Mouse (Mus musculus) midbrain, embryonic 16.5 days (tissue): ENCODE measurements around the gene Krtap19-5. TPM values are rescaled to one million over a fixed set of nuclear protein-coding genes. Genes with fewer than 3 reads are reported as not detected.

Experiments
- ATAC-seq: fragments of 200-750 bp; cut with Nextera tagmentation; 2 replicates; pipeline ENCODE4 v1.8.0; 2017; ENCODE audit warnings: moderate TSS enrichment
- H3K27ac ChIP-seq: fragments of 300-500 bp; sonication (generic); 2 replicates; pipeline ENCODE4 v1.5.1; 2014; ENCODE audit warnings: mild to moderate bottlenecking, low read length, mixed read lengths
- H3K27me3 ChIP-seq: fragments of 300-500 bp; sonication (generic); 2 replicates; pipeline ENCODE4 v1.6.1; 2014; ENCODE audit warnings: low read depth, low read length, mixed read lengths; ENCODE audit not compliant: control insufficient read depth, insufficient read depth
- H3K36me3 ChIP-seq: fragments of 300-500 bp; sonication (generic); 2 replicates; pipeline ENCODE4 v1.6.1; 2014; ENCODE audit warnings: mild to moderate bottlenecking, low read length, moderate library complexity, mixed read lengths; ENCODE audit not compliant: control insufficient read depth, insufficient read depth
- H3K4me1 ChIP-seq: fragments of 300-500 bp; sonication (generic); 2 replicates; pipeline ENCODE4 v1.6.1; 2014; ENCODE audit warnings: mild to moderate bottlenecking, low read length, mixed read lengths; ENCODE audit not compliant: control insufficient read depth, insufficient read depth
- H3K4me2 ChIP-seq: fragments of 300-500 bp; sonication (generic); 2 replicates; pipeline ENCODE4 v1.6.1; 2014; ENCODE audit warnings: mild to moderate bottlenecking, low read length, mixed read lengths
- H3K4me3 ChIP-seq: fragments of 300-500 bp; sonication (generic); 2 replicates; pipeline ENCODE4 v1.5.1; 2014; ENCODE audit warnings: low read depth, mild to moderate bottlenecking, low read length, moderate library complexity, mixed read lengths
- H3K9ac ChIP-seq: fragments of 300-500 bp; sonication (generic); 2 replicates; pipeline ENCODE4 v1.6.1; 2014; ENCODE audit warnings: low read depth, low read length, mixed read lengths
- H3K9me3 ChIP-seq: fragments of 300-500 bp; sonication (generic); replicated peaks from 2 replicates; pipeline ENCODE4 v1.6.1; 2014; ENCODE audit warnings: mild to moderate bottlenecking, low read length, mixed read lengths; ENCODE audit not compliant: control insufficient read depth, poor library complexity, severe bottlenecking
- WGBS: fragments of 180-500 bp; shearing (Covaris S2); extraction: QIAGEN DNeasy Blood & Tissue Kit; methylation state at CpG from one replicate; pipeline ENCODE4 v1.1.7; 2014; 5-methylcytosine and 5-hydroxymethylcytosine counted together
- polyA plus RNA-seq: library from polyadenylated mRNA; unstranded; fragments of >200 nt; fragmentation: Nextera tagmentation; extraction: Ambion mirVana; gene quantifications from 2 replicates; pipeline ENCODE4 v1.2.1, GENCODE M21; 2015

The Krtap19-5 gene
- not detected in 2 replicates for polyA plus RNA-seq

DNA sequence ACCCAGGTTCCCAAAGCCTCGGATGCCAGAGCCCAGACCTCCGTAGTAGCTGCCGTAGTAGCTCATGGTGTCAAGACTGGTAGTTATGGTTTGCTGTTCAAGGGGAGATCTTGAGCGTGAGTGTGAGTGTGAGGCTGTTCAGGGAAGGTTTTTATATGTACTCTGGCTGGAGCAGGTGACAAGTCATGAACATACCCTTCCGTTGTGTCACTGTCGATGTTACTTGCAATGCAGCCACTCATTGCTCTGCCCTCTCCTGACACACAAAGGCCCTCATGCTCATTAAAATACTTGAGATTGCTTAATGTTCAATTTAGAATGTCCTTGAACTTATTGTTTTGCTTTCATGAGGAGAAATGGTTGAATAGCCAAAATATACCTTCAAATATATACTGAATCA is at the start of gene Krtap19-5:
Krtap19-5 (minus strand) TSS at position 101 of the 400 bp plus-strand sequence.
- Histone ChIP-seq H3K9ac (no peak within 1 kb of the TSS), H3K4me2 (no peak within 1 kb of the TSS), H3K9me3 (no peaks in the 10 kb centered on the region), H3K36me3 (no peaks in the 10 kb centered on the region), H3K27me3 (no peaks in the 10 kb centered on the region), H3K27ac (no peak within 1 kb of the TSS), H3K4me1 (no peaks in the 10 kb centered on the region), H3K4me3 (no peak within 1 kb of the TSS)
- no peak for ATAC-seq
- WGBS, result 95% methylated on average over 6 of the region's 6 CpGs

GRCm38 (mm10) chr16:88941106-88941505 is 44.8 kb upstream of the Krtap19-5 start:
- H3K4me3 ChIP-seq, result no peak overlapping the region
- H3K27ac ChIP-seq, result no peak overlapping the region
- no peak overlapping the region for H3K9ac ChIP-seq
- no peaks in the 10 kb centered on the region for H3K36me3 ChIP-seq
- no peaks in the 10 kb centered on the region for H3K27me3 ChIP-seq
- H3K9me3 ChIP-seq, result no peaks in the 10 kb centered on the region
- 68% methylated on average over 6 of the region's 6 CpGs for WGBS
- no peaks in the 10 kb centered on the region for H3K4me1 ChIP-seq
- ATAC-seq, result no peak
- no peak overlapping the region for H3K4me2 ChIP-seq

DNA sequence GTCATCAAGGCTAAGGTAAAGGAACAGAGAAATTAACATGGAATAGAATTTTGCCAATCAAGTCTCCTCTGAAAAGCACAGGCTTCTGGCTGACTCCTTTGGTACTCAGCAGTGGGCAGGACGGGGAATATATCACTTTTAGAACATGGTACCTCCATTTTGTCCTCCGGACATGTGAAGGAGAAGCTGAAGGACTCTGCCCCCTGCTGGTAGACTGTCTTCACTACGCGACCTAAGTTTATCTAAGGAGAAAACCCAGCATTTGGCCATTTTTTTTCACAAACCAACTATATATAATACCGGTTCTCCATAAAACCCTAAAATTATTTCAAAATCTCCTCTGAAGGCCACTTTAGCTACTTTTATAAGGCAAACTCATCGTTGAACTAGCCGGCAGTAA is 42.0 kb upstream of the Krtap19-5 start:
- no peaks in the 10 kb centered on the region for H3K9me3 ChIP-seq

DNA sequence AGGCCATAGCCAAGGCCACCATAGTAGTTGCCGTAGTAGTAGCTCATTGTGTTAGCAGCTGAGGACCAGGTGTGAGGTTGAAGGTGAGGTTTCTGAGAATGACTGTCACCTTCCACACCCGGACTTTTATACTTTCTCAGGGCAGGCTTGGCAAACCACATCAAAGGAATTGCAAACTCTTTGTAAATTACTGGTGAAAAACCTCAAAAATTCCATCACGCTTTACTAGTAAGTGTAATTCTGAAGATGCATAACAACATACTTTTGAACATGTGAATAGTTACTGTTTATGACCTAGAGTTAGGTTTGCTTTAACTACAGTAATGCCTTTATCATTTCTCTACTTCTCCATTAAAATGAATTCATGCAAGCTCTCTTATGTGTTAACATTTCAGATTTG is 35.9 kb upstream of the Krtap19-5 start, which contains the start of gene Krtap19-9b:
Krtap19-9b (minus strand) TSS at position 101 of the 400 bp plus-strand sequence.
- Histone ChIP-seq H3K27ac (no peak within 1 kb of the TSS), H3K36me3 (no peaks in the 10 kb centered on the region), H3K4me1 (no peaks in the 10 kb centered on the region), H3K9me3 (no peaks in the 10 kb centered on the region), H3K9ac (no peak within 1 kb of the TSS), H3K4me2 (no peak within 1 kb of the TSS), H3K4me3 (no peak within 1 kb of the TSS), H3K27me3 (no peaks in the 10 kb centered on the region)
- ATAC-seq, result no peak
- WGBS, result 98% methylated on average over 3 of the region's 3 CpGs

More for the DNA sequence above, 42.0 kb upstream of the Krtap19-5 start:
- 74% methylated on average over 7 of the region's 7 CpGs for WGBS
- Histone ChIP-seq H3K27me3 (no peaks in the 10 kb centered on the region), H3K4me1 (no peaks in the 10 kb centered on the region), H3K36me3 (no peaks in the 10 kb centered on the region), H3K9ac (no peak overlapping the region), H3K27ac (no peak overlapping the region), H3K4me2 (no peak overlapping the region), H3K4me3 (no peak overlapping the region)
- no peak for ATAC-seq

DNA sequence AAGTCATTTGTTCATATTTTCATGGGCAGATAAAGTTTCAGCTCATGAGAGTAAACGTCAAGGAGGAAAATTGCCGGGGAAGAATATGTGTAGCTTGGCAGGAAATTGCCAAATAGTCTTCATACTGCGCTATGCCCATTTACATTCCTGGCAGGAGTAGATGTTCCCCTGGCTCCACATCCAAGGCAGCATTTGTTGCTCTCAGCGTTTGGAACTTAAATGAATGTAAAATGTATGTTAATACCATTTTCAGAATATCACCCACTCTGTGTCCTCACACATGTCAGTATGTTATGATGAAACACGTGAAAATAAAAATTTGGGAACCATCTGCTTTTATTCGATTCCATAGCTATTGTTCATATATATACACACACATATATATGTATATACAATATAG is 9.4 kb downstream of the Krtap19-5 start:
- Histone ChIP-seq H3K27ac (no peak overlapping the region), H3K9me3 (no peaks in the 10 kb centered on the region), H3K4me1 (no peaks in the 10 kb centered on the region), H3K4me3 (no peak overlapping the region), H3K27me3 (no peaks in the 10 kb centered on the region), H3K36me3 (no peaks in the 10 kb centered on the region), H3K4me2 (no peak overlapping the region), H3K9ac (no peak overlapping the region)
- 91% methylated on average over 6 of the region's 6 CpGs for WGBS
- no peak for ATAC-seq

- Histone ChIP-seq H3K9ac (no peak within 1 kb of the TSS), H3K4me2 (no peak within 1 kb of the TSS), H3K4me1 (no peaks in the 10 kb centered on the region), H3K4me3 (no peak within 1 kb of the TSS), H3K36me3 (no peaks in the 10 kb centered on the region), H3K27ac (no peak within 1 kb of the TSS), H3K27me3 (no peaks in the 10 kb centered on the region), H3K9me3 (no peaks in the 10 kb centered on the region)
- ATAC-seq, result no peak
- 92% methylated on average over 5 of the region's 5 CpGs for WGBS
Measured at GRCm38 (mm10) chr16:88884989-88885388, 11.3 kb downstream of the Krtap19-5 start, which contains the start of gene Krtap19-4. Gene Krtap19-4, minus strand, starts transcription at chr16:88885089.

GRCm38 (mm10) chr16:88877938-88878337 is 18.3 kb downstream of the Krtap19-5 start, which contains the start of gene Krtap19-3:
Gene Krtap19-3, minus strand, starts transcription at chr16:88878038.
- no peak within 1 kb of the TSS for H3K4me2 ChIP-seq
- H3K36me3 ChIP-seq, result no peaks in the 10 kb centered on the region
- H3K4me1 ChIP-seq, result no peaks in the 10 kb centered on the region
- no peak within 1 kb of the TSS for H3K9ac ChIP-seq
- 81% methylated on average over 2 of the region's 2 CpGs for WGBS
- no peaks in the 10 kb centered on the region for H3K27me3 ChIP-seq
- H3K4me3 ChIP-seq, result no peak within 1 kb of the TSS
- no peak within 1 kb of the TSS for H3K27ac ChIP-seq
- H3K9me3 ChIP-seq, result no peaks in the 10 kb centered on the region
- ATAC-seq, result no peak

- Histone ChIP-seq H3K9me3 (no peaks in the 10 kb centered on the region), H3K4me3 (no peak within 1 kb of the TSS), H3K9ac (no peak within 1 kb of the TSS), H3K4me1 (no peaks in the 10 kb centered on the region), H3K27me3 (no peaks in the 10 kb centered on the region), H3K27ac (no peak within 1 kb of the TSS), H3K36me3 (no peaks in the 10 kb centered on the region), H3K4me2 (no peak within 1 kb of the TSS)
- ATAC-seq, result no peak
- 98% methylated on average over 3 of the region's 3 CpGs for WGBS
Measured at GRCm38 (mm10) chr16:88874169-88874568, 22.1 kb downstream of the Krtap19-5 start, which contains the start of gene Krtap19-2. Gene Krtap19-2, minus strand, starts transcription at chr16:88874269.

DNA sequence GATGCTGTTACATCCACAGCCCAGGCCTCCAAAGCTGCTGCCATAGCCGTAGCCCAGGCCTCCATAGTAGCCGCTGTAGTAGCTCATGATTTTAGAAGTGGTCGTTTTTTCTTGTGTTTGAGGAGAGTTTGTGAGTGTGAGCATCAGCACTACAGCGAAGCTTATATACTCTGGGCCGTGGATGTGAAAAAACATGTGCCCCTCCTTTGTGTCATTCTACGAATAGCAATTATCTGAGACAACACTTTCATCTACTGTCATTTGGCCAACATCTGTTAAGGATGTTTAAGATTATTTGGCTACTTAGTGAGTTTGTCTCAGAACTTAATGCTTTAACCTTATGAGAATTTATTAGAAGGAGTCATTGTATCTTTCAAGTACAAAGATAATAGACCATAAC is 26.9 kb downstream of the Krtap19-5 start, which contains the start of gene Krtap19-1:
Krtap19-1 (minus strand) TSS at position 101 of the 400 bp plus-strand sequence.
- 87% methylated on average over 6 of the region's 6 CpGs for WGBS
- no peak within 1 kb of the TSS for H3K4me3 ChIP-seq
- H3K36me3 ChIP-seq, result no peaks in the 10 kb centered on the region
- H3K9ac ChIP-seq, result no peak within 1 kb of the TSS
- H3K27ac ChIP-seq, result no peak within 1 kb of the TSS
- no peaks in the 10 kb centered on the region for H3K9me3 ChIP-seq
- no peaks in the 10 kb centered on the region for H3K27me3 ChIP-seq
- H3K4me2 ChIP-seq, result no peak within 1 kb of the TSS
- no peak for ATAC-seq
- H3K4me1 ChIP-seq, result no peaks in the 10 kb centered on the region
